Mouse (Mus musculus): Measurements from ENCODE around the gene Arel1.

The Arel1 gene

DNA sequence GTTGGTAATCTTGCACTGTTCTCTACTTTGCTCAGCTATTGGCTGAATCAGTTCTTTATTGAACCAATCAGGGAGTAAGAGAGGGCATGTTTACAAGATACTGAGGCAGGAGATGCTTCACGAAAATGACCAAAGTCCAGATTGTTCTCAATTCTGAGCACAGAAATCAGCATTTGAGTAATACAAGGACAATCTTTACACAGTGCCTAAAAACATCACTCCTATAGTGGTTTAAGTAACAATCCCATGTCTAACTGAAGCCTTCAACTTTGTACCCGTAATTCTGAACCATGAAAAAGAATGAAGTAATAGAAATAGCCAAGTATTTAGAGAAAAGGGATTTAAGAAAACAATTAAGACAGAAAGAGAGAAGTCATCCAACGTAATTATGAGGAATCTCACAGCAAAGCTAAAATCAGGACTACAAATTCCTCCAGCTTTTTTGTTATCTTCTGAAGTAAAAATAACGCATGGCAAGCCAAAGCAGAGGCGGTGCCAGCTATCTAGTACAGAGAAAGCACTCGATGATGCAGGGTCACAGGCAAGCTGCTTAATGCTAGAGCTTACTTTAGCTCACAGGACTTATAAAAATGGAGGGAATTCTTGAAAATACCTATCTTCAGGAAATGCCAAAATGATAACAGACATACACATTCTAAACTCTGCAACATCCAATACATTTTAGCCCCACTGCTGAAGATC, 22.0 kb downstream of the Arel1 start:
- DNase-seq (ENCODE audit: low read depth, low spot score), result no peak

DNA sequence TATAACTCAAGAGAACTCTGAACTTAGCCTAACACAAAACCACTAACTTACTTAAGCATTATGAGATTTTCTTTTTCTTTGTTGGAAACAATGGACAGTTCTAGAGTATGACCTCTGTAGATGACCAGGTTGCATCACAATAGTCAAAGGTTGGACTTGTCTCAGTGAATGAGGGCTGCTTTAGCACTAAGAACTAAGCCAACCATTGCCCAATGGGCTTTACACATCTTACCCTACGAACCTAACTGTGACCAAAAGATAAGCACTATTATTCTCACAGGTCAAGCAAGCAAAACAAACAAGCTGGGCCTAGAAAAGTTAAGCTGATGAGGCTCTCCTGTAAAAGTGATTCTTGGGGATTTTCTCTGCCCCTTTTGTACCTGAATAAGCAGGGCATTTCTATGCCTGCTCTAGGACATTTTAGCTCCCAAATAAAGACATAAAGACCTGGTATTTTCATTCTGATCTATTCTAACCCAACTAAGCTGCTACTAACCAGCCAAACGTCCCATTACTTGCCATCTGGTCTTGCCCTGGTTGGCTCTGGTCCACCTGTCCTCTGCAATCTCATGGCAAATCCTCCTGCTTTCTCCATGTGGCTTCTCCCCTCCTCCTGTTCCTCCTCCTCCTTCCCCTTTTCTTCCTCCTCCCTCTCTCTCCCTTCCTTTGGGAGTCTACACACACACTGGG, 22.7 kb downstream of the Arel1 start:
- DNase-seq (ENCODE audit: low read depth, low spot score), result no peak

DNA sequence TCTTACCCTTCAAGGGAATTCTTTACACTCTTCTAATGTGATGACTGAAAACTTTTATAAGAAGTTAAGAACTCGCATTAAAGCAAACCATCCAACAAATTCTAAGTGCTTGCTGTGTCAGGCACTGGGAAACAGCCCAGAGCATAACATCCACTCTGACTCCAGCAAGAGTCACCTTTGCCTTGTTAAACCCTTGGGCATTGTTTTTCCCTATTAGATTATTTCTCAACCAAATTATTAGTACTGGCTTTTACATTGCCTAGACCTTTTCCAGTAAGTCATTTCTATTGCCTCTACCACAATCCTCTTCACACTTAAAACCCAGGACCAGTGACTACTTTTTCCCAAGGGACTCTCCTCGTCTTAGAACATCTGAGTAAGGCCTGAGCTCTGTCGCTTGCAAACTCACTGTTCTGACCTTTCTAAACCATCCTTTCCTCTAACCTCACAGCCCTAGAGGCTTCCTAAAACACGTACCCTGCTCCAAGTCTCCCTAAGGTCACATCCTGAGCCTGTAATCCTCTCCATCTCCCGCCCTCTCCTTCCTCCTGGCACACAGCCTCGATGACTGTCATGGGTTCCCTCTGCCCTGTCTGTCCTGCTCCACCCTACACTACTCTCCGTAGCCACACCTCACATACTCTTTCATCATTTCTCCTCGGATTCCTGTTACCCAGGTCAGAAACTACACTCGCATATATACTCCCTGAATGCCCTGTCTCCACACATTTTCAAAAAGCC, 25.7 kb downstream of the Arel1 start:
- no peak for DNase-seq (ENCODE audit: low read depth, low spot score)

DNA sequence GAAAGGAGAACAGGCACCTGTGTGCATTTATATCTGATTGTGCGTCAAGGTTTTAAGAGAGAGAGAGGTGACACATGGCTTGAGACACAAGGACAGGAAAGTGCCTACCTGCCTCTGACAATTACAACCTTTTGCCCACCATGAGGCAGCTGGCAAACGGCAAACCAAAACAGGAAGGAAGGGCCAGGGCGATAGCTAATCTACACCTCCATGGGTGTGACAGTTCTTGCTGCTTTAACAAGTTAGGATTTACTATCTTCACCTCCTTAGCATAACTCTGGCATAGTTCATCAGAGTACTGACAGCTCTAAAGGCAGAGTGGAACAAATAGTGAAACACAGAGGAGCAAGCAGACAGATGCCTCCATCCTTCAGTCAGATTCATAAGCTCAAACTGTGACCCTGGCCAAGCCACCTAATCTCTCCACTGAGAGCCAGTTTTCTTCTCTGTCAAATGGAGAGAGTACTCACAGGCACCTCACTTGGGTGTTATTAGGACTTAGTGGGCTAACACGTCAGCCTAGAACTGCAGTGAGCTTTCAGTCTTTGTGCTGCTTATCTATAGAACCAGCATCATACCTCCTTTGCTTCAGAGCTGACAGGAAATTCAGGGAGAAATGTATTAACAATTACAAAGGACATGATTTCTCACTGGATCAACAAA, 26.4 kb downstream of the Arel1 start:
- no peak for DNase-seq (ENCODE audit: low read depth, low spot score)

DNA sequence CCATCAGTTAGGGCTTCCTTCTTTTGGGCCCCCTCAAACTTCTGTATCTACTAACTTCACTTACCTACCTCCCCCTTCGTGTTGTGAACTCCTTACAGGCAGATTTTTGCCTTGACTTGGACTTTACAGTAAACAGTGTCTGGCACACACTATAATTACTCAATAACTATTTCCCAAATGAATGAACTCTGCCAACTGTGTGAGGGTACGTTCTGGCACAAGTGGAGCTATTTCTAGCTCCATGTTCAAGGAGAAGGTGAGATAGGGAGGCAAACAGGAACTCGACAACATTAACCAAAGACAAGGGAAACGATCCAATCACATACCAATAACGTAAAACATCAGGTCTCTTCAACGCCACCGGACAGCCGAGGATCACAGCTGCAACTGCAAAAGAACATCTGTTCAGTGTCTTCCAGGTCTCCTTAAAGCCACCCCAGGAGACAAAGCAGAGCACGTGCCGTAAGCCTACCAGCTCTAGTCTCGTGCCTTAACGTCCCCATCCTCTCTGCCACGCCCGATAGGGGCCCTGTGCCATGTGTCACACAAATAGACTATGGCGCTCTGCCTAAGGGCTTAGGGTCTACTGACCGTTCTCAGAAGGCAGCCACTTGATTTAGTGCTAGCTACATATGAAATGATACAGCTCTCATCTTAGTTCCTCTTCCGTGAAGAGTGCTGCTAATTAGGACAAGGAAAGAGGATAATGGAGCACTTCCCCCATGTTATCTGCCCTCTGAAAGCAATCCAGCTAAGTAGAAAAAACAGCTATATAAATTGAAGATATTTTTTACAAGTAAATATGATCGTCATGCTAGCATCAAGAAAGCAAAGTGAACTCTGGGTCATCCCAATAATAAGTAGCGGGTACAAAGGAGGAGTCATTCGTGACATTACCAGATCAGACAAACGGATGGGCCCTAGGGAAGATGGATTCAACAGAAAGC, 27.4 kb downstream of the Arel1 start:
- no peak for DNase-seq (ENCODE audit: low read depth, low spot score)

DNA sequence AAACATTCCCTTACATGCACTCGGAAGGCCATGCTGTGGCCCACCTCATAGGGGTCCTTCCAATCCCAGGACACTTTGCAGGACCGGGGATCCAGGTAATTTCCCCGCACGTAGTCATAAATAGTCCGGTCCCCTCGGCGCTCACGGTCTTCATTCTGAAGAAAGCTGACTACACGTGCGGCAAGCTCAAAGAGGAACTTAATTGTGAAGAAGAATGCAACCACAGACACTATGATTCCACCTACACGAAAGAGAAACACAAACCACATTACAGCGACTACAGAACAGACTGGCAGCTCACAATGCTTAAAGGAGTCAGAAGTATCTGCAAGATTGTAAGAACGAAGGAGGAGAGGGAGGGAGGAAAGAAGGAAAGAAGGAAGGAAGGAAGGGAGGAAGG, 29.0 kb downstream of the Arel1 start:
- DNase-seq (ENCODE audit: low read depth, low spot score), result no peak

DNA sequence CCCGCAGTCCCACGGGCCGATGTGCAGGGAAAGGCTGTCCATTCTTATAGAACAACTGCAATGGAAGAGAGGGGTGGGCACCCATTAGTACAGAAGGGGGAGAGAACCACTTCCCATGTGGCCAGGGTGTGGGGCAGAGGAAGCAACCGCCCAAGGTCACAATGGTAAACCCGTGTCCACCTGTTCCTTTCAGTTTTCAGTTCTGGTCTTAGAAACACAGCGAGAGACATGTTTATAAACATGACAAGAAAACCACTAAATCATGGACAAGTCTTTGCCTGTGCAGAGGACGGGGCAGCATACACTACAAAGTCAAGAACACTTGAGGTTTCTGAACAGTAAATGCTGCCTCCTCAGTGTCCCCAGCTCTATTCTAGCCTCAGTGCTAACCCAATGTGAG, 30.4 kb downstream of the Arel1 start:
- no peak for DNase-seq (ENCODE audit: low read depth, low spot score)

DNA sequence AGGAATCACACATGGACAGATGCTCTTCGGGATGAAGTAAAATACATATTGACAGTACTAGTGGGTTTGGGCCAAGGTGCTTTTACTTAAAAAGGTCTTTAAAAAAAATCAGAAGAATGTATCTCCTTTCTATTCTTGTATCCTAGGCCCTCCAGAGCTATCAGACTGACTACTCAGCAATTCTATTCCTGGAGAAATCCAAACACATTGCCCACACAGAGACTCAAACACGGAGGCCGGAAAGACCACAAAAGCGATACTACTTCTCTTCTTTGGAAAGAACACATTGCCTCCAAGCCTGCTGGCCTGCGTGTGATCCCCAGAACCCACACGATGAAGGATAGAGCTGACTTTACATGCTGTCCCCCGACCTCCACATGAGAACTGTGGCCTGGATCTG, 31.6 kb downstream of the Arel1 start:
- no peak for DNase-seq (ENCODE audit: low read depth, low spot score)

DNA sequence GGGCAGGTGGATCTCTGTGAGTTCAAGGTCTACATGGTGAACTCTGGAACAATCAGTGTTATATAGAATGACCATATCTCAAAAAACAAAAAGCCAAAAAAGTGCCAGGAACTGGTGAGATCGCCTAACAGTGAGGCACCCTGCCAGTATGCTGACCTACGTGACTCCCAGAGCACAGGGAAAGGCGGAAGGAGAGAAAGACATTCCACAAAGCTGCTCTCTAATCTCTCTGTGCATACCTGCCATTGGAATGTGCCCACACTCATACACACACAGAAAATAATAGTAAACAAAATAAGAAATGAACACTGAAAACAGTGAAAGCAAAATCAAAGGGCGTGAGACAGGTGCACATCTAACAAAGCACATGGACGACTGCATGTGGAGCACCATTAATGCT, 35.4 kb downstream of the Arel1 start:
- DNase-seq (ENCODE audit: low read depth, low spot score), result no peak

DNA sequence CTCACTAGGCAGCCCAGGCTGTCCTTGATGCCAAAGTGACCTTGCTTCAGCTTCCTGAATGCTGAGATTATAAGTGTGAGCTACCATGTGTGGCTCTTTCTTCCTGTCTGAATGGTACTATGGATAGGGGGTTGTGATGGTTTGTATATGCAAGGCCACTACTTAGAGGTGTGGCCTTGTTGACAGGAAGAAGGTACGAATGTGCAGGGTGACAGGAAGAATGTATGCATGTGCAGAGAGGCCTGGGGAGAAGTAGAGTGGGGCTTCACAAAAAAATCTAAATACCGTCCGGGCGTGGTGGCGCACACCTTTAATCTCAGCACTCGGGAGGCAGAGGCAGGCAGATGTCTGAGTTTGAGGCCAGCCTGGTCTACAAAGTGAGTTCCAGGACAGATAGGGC, 38.5 kb downstream of the Arel1 start:
- DNase-seq (ENCODE audit: low read depth, low spot score), result no peak

DNA sequence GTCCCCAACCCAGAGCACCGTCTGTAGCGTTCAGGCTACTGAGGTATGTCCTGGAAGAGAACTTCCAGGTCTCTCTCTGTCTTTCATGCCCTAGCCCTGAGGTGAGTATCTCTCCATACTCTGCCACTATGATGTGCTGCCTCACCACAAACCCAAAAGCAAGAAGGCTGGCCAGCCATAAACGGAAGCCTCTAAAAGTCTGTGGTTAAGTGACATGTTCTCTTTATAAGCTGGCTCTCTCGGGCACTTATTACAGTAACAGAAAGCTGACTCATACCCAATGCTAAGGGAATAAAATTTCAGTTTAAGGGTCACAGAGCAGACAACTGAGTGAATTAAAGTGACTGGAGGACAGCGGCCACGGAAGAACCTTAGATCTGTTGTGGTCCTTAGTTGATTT, 44.2 kb downstream of the Arel1 start:
- DNase-seq (ENCODE audit: low read depth, low spot score), result no peak

DNA sequence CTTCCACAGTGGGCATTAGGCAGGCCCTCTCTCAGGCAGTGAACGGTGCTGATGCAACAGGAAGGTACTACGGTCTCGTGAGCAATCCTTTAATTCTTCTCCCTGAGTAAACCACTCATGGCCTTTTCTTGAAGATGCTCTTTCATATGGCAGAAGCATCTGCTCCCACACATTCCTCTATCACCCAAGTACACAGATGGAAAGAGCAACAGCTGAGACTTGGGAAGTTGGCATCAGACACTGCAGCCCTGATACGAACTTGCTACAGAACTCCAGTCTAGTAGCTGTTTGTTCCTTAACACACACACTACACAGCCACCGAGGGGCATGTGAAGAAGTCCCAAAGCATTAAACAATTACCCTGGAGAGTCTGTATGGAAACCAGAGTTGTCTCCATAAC, 46.4 kb downstream of the Arel1 start:
- no peak for DNase-seq (ENCODE audit: low read depth, low spot score)

DNA sequence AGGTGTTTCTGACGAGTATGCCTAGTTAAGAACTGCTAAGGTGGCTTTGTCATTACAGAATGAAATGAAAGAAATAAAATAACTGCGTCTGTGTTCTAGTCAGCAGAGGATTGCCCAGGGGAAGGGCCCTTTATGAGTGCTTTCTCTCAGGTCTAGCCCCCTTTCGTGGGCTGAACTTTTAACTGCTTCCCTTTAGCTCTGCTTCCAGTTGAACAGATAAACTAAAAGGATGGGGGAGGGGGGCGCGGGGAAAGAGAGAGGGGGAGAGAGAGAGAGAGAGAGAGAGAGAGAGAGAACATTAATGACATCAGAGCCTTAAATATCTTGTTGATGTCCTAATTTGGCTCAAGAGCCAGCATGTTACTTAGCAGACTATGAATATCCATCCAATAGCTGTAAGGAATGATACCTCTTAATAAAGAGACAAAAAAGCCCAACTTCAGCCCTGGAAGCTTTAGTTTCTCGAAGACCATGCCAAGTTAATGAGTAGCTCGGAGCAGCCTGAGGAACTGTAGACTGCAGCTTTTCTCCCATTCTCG, 48.8 kb downstream of the Arel1 start:
- no peak for DNase-seq (ENCODE audit: low read depth, low spot score)

DNA sequence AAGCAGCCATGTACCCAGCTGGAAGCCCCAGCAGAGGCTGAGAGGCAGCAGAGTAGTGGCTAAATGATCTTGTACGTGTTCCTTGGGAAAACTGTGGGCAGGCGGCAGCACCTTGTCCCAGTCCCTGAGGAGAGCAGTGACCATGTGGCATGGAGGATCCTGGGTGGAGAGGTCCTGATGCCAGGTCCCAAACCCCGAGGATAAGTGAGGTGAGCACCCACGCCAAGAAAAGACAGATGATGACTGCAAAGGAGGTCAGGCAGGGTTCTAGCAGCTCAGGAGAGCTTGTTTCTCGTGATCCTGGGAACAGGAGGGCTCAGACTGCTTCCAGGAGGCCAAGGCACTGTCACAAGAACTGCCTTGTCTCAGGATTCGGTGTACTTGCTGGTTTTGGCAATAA, 51.9 kb downstream of the Arel1 start:
- DNase-seq (ENCODE audit: low read depth, low spot score), result no peak

DNA sequence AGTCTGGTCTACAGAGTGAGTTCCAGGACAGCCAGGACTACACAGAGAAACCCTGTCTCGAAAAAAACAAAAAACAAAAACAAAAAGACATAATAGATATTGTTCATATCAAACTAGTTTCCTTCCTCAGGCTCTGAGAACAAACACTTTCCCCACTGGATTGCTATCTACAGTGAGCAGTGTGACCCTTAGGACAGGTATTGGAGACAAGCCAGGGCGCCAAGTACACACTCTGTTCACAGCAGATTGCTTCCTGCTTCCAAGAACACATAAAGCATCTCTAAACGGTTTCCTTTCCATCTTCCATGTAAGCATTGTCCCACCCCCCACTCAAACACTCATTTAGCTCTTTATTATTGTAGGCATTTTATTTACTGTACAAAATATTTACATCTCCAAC, 52.9 kb downstream of the Arel1 start:
- no peak for DNase-seq (ENCODE audit: low read depth, low spot score)

DNA sequence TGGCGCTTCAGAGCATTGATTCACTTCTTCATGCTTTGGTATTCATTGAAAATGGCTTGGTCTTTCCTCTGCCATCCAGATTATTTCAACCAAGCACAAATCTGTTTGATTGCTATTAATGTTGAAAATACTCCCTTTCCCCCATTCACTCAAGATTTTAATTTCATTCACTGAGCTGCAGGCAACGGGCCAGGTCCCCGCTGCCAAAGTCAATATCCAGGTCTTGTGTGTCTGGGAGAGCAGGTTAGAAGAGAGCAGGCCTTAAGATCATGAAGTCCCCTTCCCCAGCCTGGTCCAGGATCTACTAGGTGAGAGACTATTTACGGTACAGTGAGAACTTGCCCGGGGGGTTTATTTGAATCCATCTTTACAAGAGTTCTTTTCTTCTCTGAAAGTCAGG, 55.7 kb downstream of the Arel1 start:
- no peak for DNase-seq (ENCODE audit: low read depth, low spot score)

DNA sequence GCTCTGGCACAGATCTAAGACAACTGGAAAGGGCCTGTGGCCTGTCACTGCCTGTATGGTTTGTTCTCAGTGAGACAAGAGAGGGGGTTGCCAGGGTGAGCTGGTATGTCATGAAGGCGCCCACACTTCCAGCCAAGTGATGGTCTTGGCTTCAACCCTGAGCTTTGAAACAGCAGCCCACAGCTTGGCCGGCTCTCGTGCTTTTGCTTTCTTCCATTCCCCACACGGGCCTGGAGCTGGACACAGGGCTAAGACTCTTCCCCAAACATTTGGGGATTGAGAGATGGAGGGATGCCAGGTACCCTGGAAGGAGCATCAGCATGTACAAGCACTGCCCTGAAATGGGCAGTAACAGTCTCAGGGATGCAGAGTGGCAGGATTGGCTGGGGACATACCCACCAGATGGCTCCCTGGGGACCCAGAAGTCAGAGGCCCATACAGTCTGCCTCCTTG, 58.0 kb downstream of the Arel1 start:
- no peak for DNase-seq (ENCODE audit: low read depth, low spot score)

DNA sequence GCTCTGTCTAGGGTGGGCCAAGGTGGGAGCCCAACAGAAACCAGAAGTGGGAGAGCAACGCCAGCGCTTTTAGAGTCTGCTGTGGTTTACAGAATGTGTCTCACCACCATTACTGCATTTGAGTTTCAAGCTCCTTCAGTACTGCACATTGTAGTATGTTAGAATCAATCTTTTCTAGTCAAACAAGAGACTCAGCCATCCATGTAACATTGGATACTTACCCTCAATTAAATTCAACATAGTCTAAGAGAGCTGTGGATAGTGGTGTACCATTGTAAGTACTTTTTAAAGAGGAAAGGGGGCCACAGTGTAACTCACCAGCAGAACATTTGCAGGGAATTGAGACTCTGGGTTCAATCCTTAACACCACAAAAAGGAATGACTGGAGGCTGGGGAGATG, 59.1 kb downstream of the Arel1 start:
- DNase-seq (ENCODE audit: low read depth, low spot score), result no peak

DNA sequence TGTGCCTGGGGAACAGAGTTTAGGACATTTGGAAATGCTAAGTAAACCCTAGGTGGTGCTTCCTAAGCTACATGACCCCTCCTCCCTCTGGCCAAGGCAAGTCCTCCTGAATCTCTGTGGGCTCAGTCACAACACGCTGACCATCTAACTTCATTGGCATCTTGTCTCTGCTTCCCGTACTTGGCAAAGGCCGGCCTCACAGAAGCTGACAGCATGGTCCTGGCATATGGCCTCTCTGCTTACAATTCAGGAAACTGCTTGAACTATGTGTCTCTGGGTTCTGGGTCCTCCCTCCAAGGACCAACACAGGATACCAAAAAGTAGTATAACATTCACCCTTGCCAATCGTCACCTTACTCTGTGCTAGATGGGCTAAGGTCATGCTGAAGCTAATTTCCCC, 60.6 kb downstream of the Arel1 start:
- DNase-seq (ENCODE audit: low read depth, low spot score), result no peak

DNA sequence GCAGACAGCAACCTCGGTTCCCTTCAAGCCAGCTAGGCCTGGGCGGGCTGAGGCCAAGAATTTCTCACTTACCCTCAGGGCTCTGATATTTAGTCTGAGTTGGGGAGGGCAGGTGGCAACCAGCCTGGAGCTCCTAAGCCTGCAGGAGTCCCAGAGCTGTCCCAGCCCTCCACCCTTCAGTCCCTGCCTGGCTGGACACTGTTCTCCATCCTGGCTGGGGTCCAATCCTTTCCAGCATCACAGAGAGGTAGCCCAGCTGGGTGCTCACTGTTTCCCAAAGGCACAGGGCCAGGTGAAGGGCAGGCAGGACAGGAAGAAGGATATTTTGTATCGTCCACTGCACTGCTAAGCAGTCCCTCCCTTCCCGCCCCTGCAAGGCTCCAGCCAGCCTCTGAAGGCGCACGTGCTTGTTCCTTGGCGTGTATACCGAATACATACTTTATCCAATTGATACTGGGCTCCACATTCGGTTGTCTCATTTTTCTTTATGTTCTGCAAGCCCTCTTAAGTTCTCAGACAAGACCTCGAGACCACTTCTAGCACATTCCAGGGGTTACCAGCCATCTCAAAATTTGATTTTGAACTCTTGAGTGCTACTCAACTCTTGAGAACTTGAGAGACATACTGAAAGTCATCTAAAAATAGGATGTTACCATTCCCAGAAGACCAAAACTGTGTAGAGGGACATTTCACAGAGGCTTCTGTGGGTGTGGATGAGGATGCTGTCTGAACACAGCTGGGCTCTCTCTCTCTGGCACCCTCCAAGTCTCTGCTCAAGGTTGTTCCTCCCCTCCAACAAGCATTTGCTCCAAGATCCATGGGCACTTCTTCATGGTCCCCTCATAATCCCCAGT, 62.8 kb downstream of the Arel1 start:
- DNase-seq (ENCODE audit: low read depth, low spot score), result no peak
